Mouse (Mus musculus) adrenal gland, postnatal 14 days (tissue): ENCODE measurements around the gene Phactr3. TPM values are rescaled to one million over a fixed set of nuclear protein-coding genes. Genes with fewer than 3 reads are reported as not detected.
"Not testable (repeated sequence)": the region's sequence is repeated elsewhere in the genome, so short reads cannot be mapped to it uniquely, and the experiment has no call there.

Experiments
- DNase-seq: peaks from one replicate; pipeline ENCODE4 v3.0.0; 2021; ENCODE audit warnings: mixed read lengths
- total RNA-seq: library from RNA; stranded (reverse); gene quantifications from 2 replicates; pipeline ENCODE4 v1.2.3, GENCODE M21; 2021

The Phactr3 gene
- total RNA-seq, 1 experiment from 2014 or later = 1.5 TPM

DNA sequence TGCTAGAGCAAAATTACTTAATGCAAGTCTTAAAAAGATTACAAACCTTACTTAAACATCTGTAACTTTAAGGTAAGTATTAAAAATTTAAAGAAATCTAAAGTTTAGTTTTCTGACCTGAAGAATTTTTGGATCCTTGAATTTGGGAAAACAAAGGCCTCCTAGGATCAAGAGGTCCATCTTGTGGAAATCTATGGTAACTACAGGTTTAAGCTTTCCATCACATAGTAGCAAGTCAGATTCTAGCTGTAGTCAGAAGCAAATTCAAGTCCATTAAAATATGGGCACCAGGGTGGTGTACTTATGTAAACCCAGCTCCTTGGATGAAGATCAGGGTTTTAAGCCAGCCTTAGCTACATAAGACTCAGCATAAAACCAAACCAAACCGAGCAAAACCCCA, 219.1 kb downstream of the Phactr3 start:
- no peak for DNase-seq

DNA sequence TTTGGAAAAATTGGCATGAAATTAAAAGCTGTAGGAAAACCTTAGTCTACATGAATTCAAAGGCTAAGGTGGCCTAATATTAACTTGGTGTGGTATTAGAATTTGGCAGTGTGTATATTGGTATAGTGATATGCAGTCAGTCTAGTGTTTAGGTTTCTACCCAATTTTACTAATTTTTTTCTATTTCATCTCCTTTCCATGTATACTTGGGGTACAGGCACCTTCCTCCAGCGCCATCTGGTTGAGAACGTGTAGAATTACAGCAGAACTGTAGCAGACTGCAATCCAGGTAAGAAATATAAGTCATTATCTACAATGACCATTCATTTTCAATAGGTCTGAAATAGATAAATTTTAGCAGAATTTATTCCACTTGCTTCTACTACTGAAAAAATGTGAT, 220.3 kb downstream of the Phactr3 start:
- no peak for DNase-seq

DNA sequence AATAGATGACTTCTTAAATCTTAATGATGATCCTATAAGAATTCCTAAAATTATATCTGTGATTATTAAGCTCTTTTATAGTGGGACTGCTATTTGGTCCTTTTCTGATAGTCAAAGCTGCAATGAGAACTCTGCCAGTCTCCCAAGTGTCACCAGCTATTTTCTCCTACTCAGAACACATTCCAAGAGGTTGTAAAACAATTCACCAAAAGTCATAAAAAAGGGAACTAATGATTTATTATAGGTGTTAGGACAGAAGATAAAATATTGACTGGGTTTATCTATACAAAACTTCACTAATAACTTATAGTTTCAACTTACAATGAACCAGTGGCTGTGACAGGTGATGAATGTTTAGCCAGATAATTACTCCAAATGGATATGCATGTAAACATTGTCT, 223.3 kb downstream of the Phactr3 start:
- DNase-seq = not testable (repeated sequence)

DNA sequence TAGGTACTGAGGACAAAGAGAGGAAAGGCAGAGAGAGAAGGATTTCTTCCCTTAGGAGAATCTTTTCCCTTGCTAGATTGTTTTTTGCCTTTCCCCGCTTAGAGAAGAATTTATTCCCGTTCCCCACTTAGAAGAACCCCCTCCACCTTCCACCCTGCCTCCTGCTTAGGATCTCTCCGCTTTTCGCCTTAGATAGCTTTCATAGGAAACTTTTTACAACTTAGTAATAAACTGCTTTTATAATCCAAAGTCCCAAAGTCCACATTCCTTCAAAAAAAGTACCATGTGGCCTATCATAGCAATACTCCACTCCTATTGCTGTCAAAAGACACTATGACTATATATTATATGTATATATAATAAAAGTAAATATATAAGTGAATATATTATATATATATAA, 223.8 kb downstream of the Phactr3 start:
- no peak for DNase-seq

Other genes with a start within 250 kb of the Phactr3 start
- gene Gm14327, start 221.9 kb upstream of the Phactr3 start, total RNA-seq = 3.3 and 4.5 TPM in 2 replicates
- 1.7 and 1.8 TPM in 2 replicates for gene Zfp972, start 193.4 kb upstream of the Phactr3 start, total RNA-seq
- 27.4 and 32.7 TPM in 2 replicates for gene Gm14326, start 161.7 kb upstream of the Phactr3 start, total RNA-seq
- gene Zfp971, start 95.7 kb upstream of the Phactr3 start, total RNA-seq = 29.5 and 33.3 TPM in 2 replicates
- 20.8 and 23.9 TPM in 2 replicates for gene Zfp931, start 40.5 kb upstream of the Phactr3 start, total RNA-seq